Mouse (Mus musculus) liver, embryonic 14.5 days (tissue): Measurements from ENCODE around the gene Plcl2. TPM values are rescaled to one million over a fixed set of nuclear protein-coding genes. Genes with fewer than 3 reads are reported as not detected.

Source experiments
- ATAC-seq: fragments of 200-750 bp; cut with Nextera tagmentation; 2 replicates; pipeline ENCODE4 v1.8.0; 2017; ENCODE audit warnings: moderate number of reproducible peaks, mild to moderate bottlenecking, moderate library complexity; ENCODE audit not compliant: insufficient read depth
- DNase-seq, 3 experiments: peaks; one replicate each; pipeline ENCODE4 v3.0.0-alpha.2; 2012 to 2013; ENCODE audit warnings: low read depth in 3 of 3, low spot score in 3 of 3
- H3K27ac ChIP-seq: fragments of 300-500 bp; sonication (generic); 2 replicates; pipeline ENCODE4 v1.5.1; 2014; ENCODE audit warnings: moderate library complexity, mild to moderate bottlenecking, control low read depth, inconsistent platforms
- H3K27me3 ChIP-seq: fragments of 300-500 bp; sonication (generic); 2 replicates; pipeline ENCODE4 v1.6.1; 2014; ENCODE audit warnings: mild to moderate bottlenecking, low read length, moderate library complexity; ENCODE audit not compliant: control insufficient read depth, insufficient read depth
- H3K36me3 ChIP-seq: fragments of 300-500 bp; sonication (generic); replicated peaks from 2 replicates; pipeline ENCODE4 v1.6.1; 2014; ENCODE audit warnings: low read depth; ENCODE audit not compliant: control insufficient read depth, insufficient read depth
- H3K4me1 ChIP-seq, 2 experiments: fragments of 200-500 bp in 1 of 2; fragments of 300-500 bp in 1 of 2; sonication (generic) in 1 of 2; replicated peaks; 2 replicates each; pipeline ENCODE4 v1.6.1; 2012 to 2014; ENCODE audit warnings: antibody characterized with exemption in 1 of 2, inconsistent platforms in 1 of 2, low read length in 1 of 2; ENCODE audit not compliant: control insufficient read depth in 2 of 2, insufficient read depth in 2 of 2
- H3K4me2 ChIP-seq: fragments of 300-500 bp; sonication (generic); 2 replicates; pipeline ENCODE4 v1.6.1; 2014; ENCODE audit warnings: low read depth, mild to moderate bottlenecking, control low read depth, moderate library complexity
- H3K4me3 ChIP-seq, 2 experiments: fragments of 200-500 bp in 1 of 2; fragments of 300-500 bp in 1 of 2; sonication (generic) in 1 of 2; 2 replicates each; pipeline ENCODE4 v1.5.1; 2012 to 2014; ENCODE audit warnings: low read depth in 2 of 2, low read length in 2 of 2, mild to moderate bottlenecking in 2 of 2, control low read depth in 1 of 2, inconsistent platforms in 1 of 2, moderate library complexity in 1 of 2; ENCODE audit not compliant: insufficient read depth in 1 of 2
- H3K9ac ChIP-seq: fragments of 300-500 bp; sonication (generic); replicated peaks from 2 replicates; pipeline ENCODE4 v1.6.1; 2014; ENCODE audit warnings: mild to moderate bottlenecking, control low read depth, moderate library complexity
- H3K9me3 ChIP-seq: fragments of 300-500 bp; sonication (generic); 2 replicates; pipeline ENCODE4 v1.6.1; 2016; ENCODE audit warnings: low read length, mixed read lengths; ENCODE audit not compliant: control insufficient read depth
- CTCF ChIP-seq: IDR thresholded peaks from 2 replicates; pipeline ENCODE4 v1.5.1; 2016; ENCODE audit warnings: antibody characterized with exemption, low read depth, control low read depth
- EP300 ChIP-seq: IDR thresholded peaks from 2 replicates; pipeline ENCODE4 v1.6.1; 2016; ENCODE audit warnings: antibody characterized with exemption, low read depth
- WGBS: fragments of 180-500 bp; shearing (Covaris S2); extraction: QIAGEN DNeasy Blood & Tissue Kit; methylation state at CpG from one replicate; pipeline ENCODE4 v1.1.7; 2014; ENCODE audit not compliant: insufficient replicate concordance; 5-methylcytosine and 5-hydroxymethylcytosine counted together
- polyA plus RNA-seq, 2 experiments: library from polyadenylated mRNA; depleted of rRNA in 1 of 2; stranded (reverse) in 1 of 2; unstranded in 1 of 2; fragments of >200 nt; fragmentation: Nextera tagmentation in 1 of 2; extraction: Ambion mirVana in 1 of 2; gene quantifications; 2 replicates each; pipeline versions ENCODE4 v1.2.1 to v1.2.3; 2012 to 2014

Plcl2 gene
- polyA plus RNA-seq (2012; rRNA removed) (1.2 and 1.9 TPM in 2 replicates), polyA plus RNA-seq (2014; fragmentation: Nextera tagmentation; extraction: Ambion mirVana) (1.2 and 1.5 TPM in 2 replicates)

DNA sequence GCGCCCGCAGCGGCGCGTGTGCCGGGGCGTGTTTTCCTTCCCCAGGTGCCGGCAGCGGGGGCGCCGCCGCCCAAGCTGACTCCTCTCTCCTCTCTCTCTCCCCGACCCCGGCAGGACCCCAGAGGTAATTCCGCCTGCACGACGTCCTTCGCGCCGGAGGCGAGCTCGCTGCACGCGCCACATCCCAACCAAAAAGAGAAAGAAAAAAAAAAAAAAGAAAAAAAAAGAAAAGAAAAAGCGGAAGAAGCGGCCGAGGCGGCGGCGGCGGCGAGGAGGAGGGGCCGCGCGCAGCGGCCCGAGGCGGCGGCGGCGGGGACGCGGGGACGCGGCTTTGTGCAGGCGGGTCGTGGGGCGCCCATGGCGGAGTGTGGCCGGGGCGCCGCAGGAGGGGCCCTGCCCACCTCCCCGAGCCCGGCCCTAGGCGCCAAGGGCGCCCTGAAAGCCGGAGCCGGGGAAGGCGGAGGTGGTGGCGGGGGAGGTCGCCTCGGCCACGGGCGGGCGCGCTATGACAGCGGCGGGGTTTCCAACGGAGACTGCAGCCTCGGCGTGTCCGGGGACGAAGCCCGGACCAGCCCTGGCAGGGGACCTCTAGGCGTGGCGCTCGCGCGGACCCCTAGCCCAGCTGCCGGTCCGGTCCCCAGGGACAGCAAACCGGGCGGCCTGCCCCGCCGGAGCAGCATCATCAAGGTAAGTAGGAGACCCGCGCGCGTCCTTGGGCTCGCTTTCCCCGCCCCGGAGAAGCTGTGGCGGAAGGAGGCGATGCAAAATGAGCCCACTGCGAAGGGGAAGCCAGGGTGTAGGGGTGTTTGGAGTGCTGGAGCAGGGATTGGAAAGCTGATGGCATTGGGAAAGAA is at the start of gene Plcl2:
Plcl2 (plus strand) TSS at position 153 of the 854 bp plus-strand sequence.
- peaks cover 0 to 4% of the 10 kb centered on the region in 2 experiments; a peak in 2 of 4 replicates for H3K4me1 ChIP-seq

DNA sequence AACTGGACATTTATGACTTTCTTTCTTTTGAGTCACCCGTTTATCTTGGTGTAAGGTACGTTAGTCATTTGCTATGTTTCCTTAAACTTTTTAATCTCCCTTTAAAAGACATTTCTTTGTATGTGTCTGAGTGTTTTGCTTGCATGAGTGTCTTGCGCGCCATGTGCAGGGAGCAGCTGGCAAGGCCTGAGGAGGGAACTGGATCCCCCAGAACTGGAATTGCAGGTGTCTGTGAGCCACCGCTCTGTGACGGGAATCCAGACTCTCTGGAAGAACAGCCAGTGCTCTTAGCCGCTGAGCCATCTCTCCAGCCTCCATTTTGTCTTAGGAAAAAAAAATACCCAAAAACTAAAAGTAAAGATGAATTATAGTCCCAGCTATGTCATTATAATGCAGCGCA is 48.9 kb upstream of the Plcl2 start:
- Histone ChIP-seq H3K9me3 (no peaks in the 10 kb centered on the region), H3K27ac (no peak overlapping the region), H3K9ac (no peak overlapping the region), H3K27me3 (no peaks in the 10 kb centered on the region), H3K36me3 (no peaks in the 10 kb centered on the region), H3K4me2 (no peak overlapping the region), H3K4me3 (no peak overlapping the region), H3K4me1 (peaks cover 0 to 4% of the 10 kb centered on the region in 2 experiments; a peak in 1 of 4 replicates)
- 76% methylated on average over 8 of the region's 8 CpGs for whole genome bisulfite sequencing
- ATAC-seq (no peak), DNase-seq (no peak)
- TF ChIP-seq EP300: no peak
- no peak for TF ChIP-seq CTCF

More for the DNA sequence above, at the start of gene Plcl2:
- Histone ChIP-seq H3K36me3 (no peaks in the 10 kb centered on the region), H3K27ac (no peak within 1 kb of the TSS), H3K9me3 (no peaks in the 10 kb centered on the region), H3K27me3 (no peaks in the 10 kb centered on the region), H3K4me2 (peak within 1 kb of the TSS; percentile 74), H3K9ac (peak within 1 kb of the TSS; percentile 71), H3K4me3 (peak within 1 kb of the TSS; percentile 67 to 76)
- DNase-seq: no peak
- peak; percentile 55 for ATAC-seq
- WGBS: under 1% methylated on average over 91 of the region's 95 CpGs
- TF ChIP-seq CTCF: no peak
- TF ChIP-seq EP300: no peak

DNA sequence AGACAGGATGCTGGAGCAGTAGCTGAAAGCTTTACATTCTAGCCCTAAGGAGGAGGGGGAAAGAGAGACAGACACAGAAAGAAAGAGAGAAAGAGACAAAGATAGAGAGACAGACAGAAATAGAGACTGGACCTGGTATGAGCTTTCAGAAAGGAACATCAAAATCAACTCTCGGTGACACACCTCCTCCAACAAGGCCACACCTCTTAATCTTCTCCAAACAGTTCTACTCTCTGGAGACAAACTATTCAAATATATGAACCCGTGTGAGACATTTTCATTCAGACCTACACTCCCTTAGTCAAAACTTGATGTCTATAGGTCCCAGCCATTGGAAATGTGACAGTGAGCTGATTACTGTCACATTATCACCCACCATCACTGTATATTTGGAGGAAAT is 41.8 kb upstream of the Plcl2 start:
- no peak overlapping the region for H3K4me2 ChIP-seq
- TF ChIP-seq CTCF (no peak), EP300 (no peak)
- WGBS: 59% methylated on average over 2 of the region's 2 CpGs
- no peak overlapping the region for H3K27ac ChIP-seq
- no peak overlapping the region for H3K9ac ChIP-seq
- H3K36me3 ChIP-seq: no peaks in the 10 kb centered on the region
- no peak overlapping the region for H3K4me3 ChIP-seq
- H3K27me3 ChIP-seq: no peaks in the 10 kb centered on the region
- ATAC-seq (no peak), DNase-seq (no peak)
- peaks cover 0 to 13% of the 10 kb centered on the region in 2 experiments; a peak in 3 of 4 replicates for H3K4me1 ChIP-seq
- H3K9me3 ChIP-seq: no peaks in the 10 kb centered on the region

DNA sequence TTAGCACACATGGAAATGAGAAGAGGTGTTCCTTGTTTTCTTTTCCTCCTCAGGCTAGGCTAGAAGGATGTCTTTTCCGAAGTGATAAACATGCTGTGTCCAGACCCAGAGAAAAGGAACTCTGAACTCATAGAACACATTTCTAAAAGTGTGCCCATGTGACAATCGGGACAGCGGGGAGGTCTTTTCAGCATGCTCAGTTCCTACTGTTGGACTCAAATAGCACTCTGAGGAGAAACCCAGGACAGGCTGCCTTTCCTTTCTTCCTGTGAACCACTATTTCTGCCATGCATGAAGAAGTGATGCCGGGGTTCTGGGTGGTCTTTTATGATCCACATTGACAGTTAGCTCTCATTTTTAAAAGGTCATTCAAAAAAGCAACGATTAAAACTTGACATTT is 40.1 kb upstream of the Plcl2 start:
- Histone ChIP-seq H3K4me3 (no peak overlapping the region), H3K9me3 (no peaks in the 10 kb centered on the region), H3K27ac (no peak overlapping the region), H3K9ac (no peak overlapping the region), H3K4me2 (no peak overlapping the region), H3K4me1 (peaks cover 0 to 13% of the 10 kb centered on the region in 2 experiments; a peak in 3 of 4 replicates), H3K27me3 (no peaks in the 10 kb centered on the region), H3K36me3 (no peaks in the 10 kb centered on the region)
- DNase-seq (no peak), ATAC-seq (no peak)
- WGBS: 53% methylated on average over 5 of the region's 5 CpGs
- TF ChIP-seq EP300 (no peak), CTCF (no peak)
